Mouse (Mus musculus): ENCODE measurements around the gene Stat6.

Stat6 gene

GRCm38 (mm10) chr10:127671276-127671675 lies 28.5 kb downstream of the Stat6 start:
- DNase-seq (ENCODE audit: low spot score in 2 of 2): peak in 1 of 2 experiments; percentile 50

DNA sequence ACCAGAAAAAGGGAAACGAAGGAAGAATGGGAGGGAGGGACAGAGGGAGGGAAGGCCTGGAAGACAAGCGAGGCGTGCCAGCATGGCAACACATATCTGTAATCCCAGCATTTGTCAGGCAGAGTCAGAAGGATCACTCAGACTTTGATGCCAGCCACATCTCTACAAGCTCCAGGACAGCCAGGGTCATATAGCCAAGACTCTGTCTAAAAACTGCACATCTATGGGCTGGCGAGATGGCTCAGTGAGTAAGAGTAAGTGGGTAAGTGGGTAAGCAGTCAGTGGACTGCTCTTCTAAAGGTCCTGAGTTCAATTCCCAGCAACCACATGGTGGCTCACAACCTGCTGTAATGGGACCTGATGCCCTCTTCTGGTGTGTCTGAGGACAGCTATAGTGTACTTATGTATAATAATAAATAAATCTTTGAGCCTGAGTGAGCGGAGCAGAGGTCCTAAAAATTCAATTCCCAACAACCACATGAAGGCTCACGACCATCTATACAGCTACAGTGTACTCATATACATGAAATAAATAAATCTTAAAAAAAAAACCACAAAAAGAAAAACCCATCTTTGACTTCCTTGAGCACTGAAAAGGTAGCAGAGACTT lies 31.4 kb downstream of the Stat6 start:
- no peak for DNase-seq (ENCODE audit: low spot score in 2 of 2)

DNA sequence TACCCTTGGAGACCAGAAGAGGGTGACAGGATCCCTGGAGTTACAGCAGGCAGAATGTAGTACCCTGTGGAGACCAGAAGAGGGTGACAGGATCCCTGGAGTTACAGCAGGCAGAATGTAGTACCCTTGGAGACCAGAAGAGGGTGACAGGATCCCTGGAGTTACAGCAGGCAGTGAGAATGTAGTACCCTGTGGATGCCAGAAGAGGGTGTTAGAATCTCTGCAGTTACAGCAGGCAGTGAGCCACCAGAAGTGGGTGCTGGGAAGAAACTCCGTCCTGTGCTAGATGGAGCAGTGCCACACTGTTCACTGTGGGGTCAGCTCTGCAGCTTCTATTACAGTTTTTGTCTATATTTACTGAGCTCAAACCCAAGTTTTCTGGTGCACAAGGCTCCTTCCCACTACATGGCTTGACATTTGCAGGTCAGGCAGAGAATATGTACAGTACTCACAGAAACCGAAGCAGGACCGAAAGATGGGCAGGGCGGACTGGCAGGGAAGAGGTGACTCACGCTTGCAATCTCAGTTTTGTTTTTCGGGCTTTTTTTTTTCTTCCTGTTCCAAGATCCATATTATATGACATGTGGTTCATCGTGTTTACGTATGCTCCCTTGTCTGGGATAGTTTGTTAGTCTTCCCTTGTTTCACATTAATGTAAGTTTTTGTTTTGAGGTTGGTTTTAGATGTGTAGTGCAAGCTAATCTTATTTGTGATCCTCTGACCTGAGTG lies 32.2 kb downstream of the Stat6 start:
- DNase-seq (ENCODE audit: low spot score in 2 of 2): peak; percentile 47 to 76

DNA sequence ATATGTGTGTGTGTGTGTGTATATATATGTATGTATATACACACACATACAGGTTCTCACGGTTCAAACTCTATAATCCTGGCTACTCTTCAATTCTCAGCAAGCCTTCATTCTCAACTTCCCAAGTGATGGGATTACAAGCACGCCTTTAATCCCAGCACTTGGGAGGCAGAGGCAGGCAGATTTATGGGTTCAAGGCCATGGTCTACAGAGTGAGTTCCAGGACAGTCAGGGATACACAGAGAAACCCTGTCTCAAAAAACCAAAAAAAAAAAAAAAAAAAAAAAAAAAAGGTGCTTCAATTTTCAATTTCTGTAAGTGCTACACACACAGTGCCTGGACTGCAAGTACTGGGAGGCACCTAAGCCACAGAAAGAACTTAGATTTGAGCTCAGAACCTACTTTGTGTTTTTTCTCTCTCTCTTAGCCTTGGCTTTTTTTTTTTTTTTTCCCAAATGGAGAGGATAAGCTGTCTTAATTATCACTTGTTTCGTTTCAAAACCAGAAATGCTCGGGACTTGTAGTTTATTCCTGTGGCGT lies 33.1 kb downstream of the Stat6 start:
- no peak for DNase-seq (ENCODE audit: low spot score in 2 of 2)

DNA sequence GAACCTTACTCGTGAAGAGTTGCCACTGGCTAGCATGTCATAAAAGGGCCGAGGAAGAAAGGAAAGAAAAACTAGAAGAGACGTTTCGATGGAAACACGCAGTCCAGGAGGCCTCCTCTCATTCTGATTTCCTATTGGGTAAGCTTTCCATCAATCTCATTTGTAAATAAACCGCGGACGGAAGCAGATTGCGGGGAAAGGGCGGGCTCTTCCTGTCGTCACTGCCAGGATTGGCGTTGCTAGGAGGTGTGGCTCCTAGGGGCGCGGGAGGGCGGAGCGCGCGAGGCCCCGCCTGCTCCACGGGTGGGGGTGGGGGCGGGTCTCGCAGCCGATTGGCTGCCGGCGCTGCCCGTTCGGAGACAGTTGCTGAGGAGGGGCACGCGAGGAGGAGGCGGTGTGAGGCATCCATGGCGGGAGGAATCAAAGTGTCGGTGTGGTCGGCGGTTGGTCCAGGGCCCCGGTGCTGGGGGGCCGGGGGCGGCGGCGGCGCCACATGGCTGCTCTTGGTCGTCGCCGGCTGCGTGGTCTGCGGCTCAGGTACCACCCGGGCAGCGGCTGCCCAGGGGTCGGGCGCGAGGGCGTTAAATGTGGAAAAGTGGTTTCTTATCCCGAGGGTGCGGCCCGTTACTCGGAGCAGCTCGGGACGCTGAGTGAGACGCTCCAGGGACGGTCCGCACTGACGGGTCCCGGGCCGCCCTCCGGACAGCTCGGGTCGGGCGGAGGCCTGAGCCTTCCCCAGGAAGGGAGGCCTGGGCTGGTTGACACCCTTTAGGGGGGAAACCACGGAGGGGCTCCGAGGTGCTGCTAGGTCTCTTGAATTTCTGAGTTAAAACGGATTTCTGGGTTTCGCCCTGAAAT lies 34.1 kb downstream of the Stat6 start:
- DNase-seq (ENCODE audit: low spot score in 2 of 2): peak; percentile 90 to 91

DNA sequence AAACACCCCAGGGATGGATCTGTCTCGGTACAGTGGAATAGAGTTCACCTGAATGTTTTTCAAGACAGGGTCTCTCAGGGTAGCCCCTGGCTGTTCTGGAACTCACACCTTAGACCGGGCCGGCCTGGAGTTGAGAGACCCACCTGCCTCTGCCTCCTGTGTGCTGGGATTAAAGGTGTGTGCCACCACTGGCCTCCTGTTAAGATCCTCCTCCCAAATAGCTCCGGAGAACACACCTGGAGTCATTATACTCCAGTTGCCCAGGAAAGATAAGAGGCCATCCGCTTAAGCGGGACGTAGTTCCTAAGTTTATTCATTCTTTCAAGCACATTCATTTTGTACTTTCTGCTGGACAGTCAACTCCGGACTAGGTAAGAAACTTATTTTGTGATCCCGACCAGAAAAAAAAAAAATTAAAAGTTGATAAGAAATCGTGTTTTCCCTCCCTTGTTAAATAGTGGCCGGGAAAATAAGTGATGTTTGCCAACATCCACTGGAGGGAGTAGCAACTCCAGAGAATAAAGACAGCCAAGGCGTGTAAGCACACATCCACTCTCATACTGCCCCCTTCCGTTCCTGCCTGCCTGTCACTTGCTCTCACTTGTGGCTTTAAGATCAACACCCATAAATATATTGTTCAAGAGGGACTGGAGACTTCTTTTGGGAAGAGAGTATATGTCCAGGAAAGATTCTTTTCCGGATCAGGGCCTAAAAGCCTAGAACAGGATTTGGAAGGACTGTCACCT lies 35.0 kb downstream of the Stat6 start:
- DNase-seq (ENCODE audit: low spot score in 2 of 2): peak; percentile 64 to 79

DNA sequence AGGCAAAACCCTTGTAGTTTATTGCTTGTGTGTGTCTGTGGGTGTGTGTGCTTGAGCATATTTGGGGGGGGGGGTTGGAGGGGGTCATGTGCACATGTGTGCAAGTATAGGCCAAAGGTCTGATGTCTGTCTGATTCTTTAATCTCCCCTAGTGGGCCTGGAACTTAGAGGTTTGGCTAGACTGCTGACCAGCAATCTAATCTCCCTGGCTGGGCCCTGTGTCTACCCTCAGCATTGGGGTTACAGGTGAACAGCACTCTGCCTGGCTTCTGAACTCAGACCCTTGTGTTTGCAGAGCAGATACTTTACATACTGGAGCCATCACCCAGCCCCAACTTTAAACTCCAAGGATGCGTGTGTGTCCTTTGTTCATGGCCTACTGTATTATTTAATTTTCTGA lies 36.4 kb downstream of the Stat6 start:
- DNase-seq (ENCODE audit: low spot score in 2 of 2): no peak

- DNase-seq (ENCODE audit: low spot score in 2 of 2): no peak
These were observed 37.1 kb downstream of the Stat6 start for GRCm38 (mm10) chr10:127679881-127680280.

DNA sequence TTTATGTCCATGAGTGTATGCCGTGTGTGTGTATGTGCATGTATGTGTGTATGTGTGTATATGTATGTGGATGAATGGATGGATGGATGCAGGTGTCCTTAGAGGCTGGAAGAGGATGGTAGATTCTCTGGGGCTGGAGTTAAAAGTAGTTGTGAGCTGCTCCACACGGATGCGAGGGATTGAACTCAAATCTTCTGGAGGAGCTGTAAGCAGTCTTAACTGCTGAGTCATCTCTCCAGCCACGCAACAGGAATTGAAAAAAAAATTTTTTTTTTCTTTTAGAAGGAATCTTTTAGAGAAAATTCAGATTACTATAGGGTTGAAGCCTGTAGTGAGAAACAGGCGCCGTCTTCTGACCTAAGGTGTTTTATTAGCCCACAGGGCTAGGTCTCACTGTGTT lies 40.1 kb downstream of the Stat6 start:
- no peak for DNase-seq (ENCODE audit: low spot score in 2 of 2)

GRCm38 (mm10) chr10:127691053-127691452 lies 48.3 kb downstream of the Stat6 start:
- no peak for DNase-seq (ENCODE audit: low spot score in 2 of 2)

DNA sequence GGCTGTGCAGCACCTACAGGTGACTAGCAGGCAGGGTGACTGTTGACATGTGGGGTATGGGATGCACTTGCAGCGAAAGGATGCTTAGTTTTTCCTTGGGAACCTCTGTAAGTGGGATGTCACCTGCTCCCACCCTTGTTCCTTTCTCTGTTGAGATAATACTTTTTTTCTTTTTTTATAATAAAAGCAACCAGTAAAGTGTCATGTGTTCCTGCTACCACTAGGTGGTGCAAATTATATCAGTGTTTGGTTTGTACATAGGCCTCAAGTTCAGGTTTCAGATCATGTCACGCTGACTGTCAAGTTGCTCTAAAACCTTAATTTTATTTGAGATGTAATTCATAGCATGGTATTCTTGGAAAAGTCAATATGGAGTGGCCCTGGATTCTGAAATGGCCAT lies 51.9 kb downstream of the Stat6 start:
- DNase-seq (ENCODE audit: low spot score in 2 of 2): no peak

- DNase-seq (ENCODE audit: low spot score in 2 of 2): no peak
These were observed 53.0 kb downstream of the Stat6 start for GRCm38 (mm10) chr10:127695775-127696174.

- no peak for DNase-seq (ENCODE audit: low spot score in 2 of 2)
These were observed 56.2 kb downstream of the Stat6 start for GRCm38 (mm10) chr10:127698966-127699365.

- DNase-seq (ENCODE audit: low spot score in 2 of 2): no peak
These were observed 60.5 kb downstream of the Stat6 start for GRCm38 (mm10) chr10:127703299-127703698.

DNA sequence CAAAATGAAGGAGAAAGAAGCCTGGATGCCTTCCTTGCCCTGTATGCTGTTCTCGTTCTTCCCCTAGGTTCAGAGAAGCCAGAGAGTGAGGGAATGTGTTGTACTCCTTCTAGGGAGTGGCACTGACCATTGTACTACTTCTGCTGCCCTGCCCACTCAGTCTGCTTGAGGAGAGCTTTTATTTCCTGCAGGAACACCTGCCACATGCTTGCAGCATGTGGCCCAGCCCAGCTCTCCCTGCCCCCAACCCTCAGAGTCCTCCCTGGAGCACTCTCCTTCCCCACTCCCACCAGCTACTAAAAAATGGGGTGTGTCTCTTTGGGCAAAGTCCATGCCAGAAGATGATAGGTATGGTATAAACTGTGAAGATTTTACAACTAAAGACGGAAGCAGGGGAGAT lies 61.5 kb downstream of the Stat6 start:
- DNase-seq (ENCODE audit: low spot score in 2 of 2): no peak

DNA sequence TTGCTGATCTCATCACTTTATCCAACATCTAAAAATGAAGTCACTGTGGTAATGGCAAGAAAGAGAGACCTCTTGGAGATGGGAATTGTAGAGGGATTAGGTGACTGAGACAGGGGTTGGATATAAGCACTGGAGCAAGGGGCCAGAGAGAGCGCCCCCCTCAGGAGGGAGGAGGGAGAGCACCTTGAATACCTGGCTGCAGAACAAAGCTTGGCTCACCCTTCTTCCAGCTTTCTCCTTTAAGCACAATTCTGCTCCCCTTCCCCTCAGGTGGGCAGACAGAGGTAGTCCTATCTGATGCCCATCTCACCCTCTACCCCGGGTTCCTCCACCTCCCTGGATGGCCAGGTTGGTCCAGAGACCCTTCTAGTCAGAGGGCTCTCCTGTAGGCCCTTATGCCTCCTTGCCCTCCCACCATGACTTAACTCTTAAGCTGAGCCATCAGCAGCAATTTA lies 62.0 kb downstream of the Stat6 start, which contains the start of gene Myo1a:
Gene Myo1a, plus strand, starts transcription at position 405 of the 455 bp plus-strand sequence.
- DNase-seq (ENCODE audit: low spot score in 2 of 2): no peak

GRCm38 (mm10) chr10:127705783-127706182 lies 63.0 kb downstream of the Stat6 start:
- DNase-seq (ENCODE audit: low spot score in 2 of 2): no peak

GRCm38 (mm10) chr10:127707721-127708120 lies 64.9 kb downstream of the Stat6 start:
- no peak for DNase-seq (ENCODE audit: low spot score in 2 of 2)

DNA sequence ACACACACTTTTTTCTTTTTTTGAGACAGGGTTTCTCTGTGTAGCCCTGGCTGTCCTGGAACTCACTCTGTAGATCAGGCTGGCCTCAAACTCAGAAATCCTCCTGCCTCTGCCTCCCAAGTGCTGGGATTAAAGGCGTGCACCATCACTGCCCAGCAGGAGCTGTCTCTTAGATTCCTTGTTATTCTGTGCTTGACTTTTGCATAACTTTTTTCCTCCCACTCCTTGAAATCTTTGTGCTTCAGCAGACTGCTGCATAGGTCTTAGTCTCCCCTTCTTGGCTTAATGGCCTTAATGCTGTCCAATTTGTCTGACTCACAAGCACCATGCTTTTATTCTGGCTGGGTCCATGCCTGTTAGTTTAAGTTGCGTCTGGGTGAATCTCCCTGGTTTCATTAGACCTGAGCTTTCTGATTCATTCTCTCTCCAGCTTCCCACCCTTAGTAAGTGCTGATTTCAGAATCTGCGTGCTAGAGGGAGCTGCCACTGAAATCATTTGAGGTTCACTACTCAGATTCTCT lies 66.1 kb downstream of the Stat6 start:
- no peak for DNase-seq (ENCODE audit: low spot score in 2 of 2)

GRCm38 (mm10) chr10:127710331-127710730 lies 67.5 kb downstream of the Stat6 start:
- DNase-seq (ENCODE audit: low spot score in 2 of 2): no peak
